ENCODE assay signal across 26 mouse cellular contexts in genomic region chr14:22201667-22202066, GRCm38 (mm10).
"Had no signal": no experiment of that assay in that cellular context is flagged by ENCODE, and none has a peak within 500 bp of the region (broad histone marks: within the 10 kb centered on the region; RNA-seq: fewer than 3 reads in every experiment).

No protein-coding gene starts in this region.

- H3K27me3 ChIP-seq: hindbrain, embryonic 12.5 days; intestine, embryonic 15.5 days; liver, embryonic 13.5 days; liver, embryonic 15.5 days had no signal

- H3K4me2 ChIP-seq: hindbrain, embryonic 12.5 days; hindbrain, embryonic 14.5 days; intestine, embryonic 15.5 days; limb, embryonic 12.5 days; liver, embryonic 13.5 days; liver, embryonic 15.5 days had no signal

- DNase-seq: gastrocnemius, adult 2 months; gastrocnemius, postnatal 10 days; gastrocnemius, postnatal 25 days; heart, adult 2 months; heart, postnatal 14 days; heart, postnatal 4 days; kidney, adult 18-20 months; kidney, adult 8-10 months; kidney, postnatal 10 days; kidney, postnatal 25 days; kidney, postnatal 4 days; liver; liver, embryonic 13.5 days had no signal

- H3K4me1 ChIP-seq: hindbrain, embryonic 10.5 days; intestine, embryonic 15.5 days; limb, embryonic 12.5 days; liver, embryonic 15.5 days had no signal

- H3K9me3 ChIP-seq: heart, embryonic 10.5 days; hindbrain, embryonic 10.5 days; hindbrain, embryonic 12.5 days; intestine, embryonic 15.5 days; limb, embryonic 10.5 days; limb, embryonic 12.5 days; liver, embryonic 13.5 days; liver, embryonic 15.5 days had no signal

- H3K9ac ChIP-seq: hindbrain, embryonic 12.5 days; hindbrain, embryonic 14.5 days; intestine, embryonic 15.5 days; limb, embryonic 12.5 days; liver, embryonic 13.5 days; liver, embryonic 15.5 days had no signal

- H3K4me3 ChIP-seq: gastrocnemius, adult 2 months; heart, adult 2 months; heart, embryonic 10.5 days; hindbrain, embryonic 10.5 days; hindbrain, embryonic 12.5 days; intestine, embryonic 15.5 days; layer of hippocampus, adult 2 months; left cerebral cortex, adult 2 months; limb, embryonic 10.5 days; limb, embryonic 12.5 days; liver, embryonic 13.5 days; liver, embryonic 15.5 days had no signal

- ATAC-seq: hindbrain, embryonic 16.5 days; inflammation-experienced regulatory T-cells, adult 6 months; intestine, embryonic 15.5 days; intestine, postnatal 0 days had no signal

- H3K27ac ChIP-seq: gastrocnemius, adult 2 months; heart, adult 2 months; heart, embryonic 10.5 days; hindbrain, embryonic 10.5 days; hindbrain, embryonic 12.5 days; hindbrain, embryonic 14.5 days; intestine, embryonic 15.5 days; layer of hippocampus, adult 2 months; left cerebral cortex, adult 2 months; limb, embryonic 10.5 days; limb, embryonic 12.5 days; liver, embryonic 13.5 days; liver, embryonic 15.5 days had no signal

- H3K36me3 ChIP-seq: heart, embryonic 10.5 days; hindbrain, embryonic 10.5 days; hindbrain, embryonic 12.5 days; intestine, embryonic 15.5 days; limb, embryonic 10.5 days; limb, embryonic 12.5 days; liver, embryonic 13.5 days; liver, embryonic 15.5 days had no signal
